Mouse (Mus musculus) MEL (cell line): ENCODE data around the gene Hist1h2br.

Experiments
- CHD2 ChIP-seq: IDR thresholded peaks from 2 replicates; pipeline ENCODE4 v1.6.1; 2011; ENCODE audit warnings: low read length, improper control_type of control experiment
- EP300 ChIP-seq, 2 experiments: IDR thresholded peaks; 2 replicates each; pipeline ENCODE4 v1.6.1; 2011; ENCODE audit warnings: improper control_type of control experiment in 2 of 2, low read length in 2 of 2, low read depth in 1 of 2, mild to moderate bottlenecking in 1 of 2
- GATA1 ChIP-seq: IDR thresholded peaks from 2 replicates; pipeline ENCODE4 v1.6.1; 2011; ENCODE audit warnings: low read depth, low read length, improper control_type of control experiment
- HCFC1 ChIP-seq: IDR thresholded peaks from 2 replicates; pipeline ENCODE4 v1.6.1; 2012; ENCODE audit warnings: low read depth, mild to moderate bottlenecking, inconsistent platforms, low read length, improper control_type of control experiment, moderate library complexity
- POLR2A ChIP-seq, 2 experiments: IDR thresholded peaks; 2 replicates each; pipeline ENCODE4 v1.6.1; 2011 to 2012; ENCODE audit warnings: low read length in 2 of 2, mild to moderate bottlenecking in 2 of 2, control low read depth in 1 of 2, improper control_type of control experiment in 1 of 2, low read depth in 1 of 2, moderate library complexity in 1 of 2; ENCODE audit not compliant: control insufficient read depth in 1 of 2, insufficient read depth in 1 of 2, poor library complexity in 1 of 2
- TBP ChIP-seq: IDR thresholded peaks from 2 replicates; pipeline ENCODE4 v1.8.0; 2011; ENCODE audit warnings: low read depth, low read length, improper control_type of control experiment
- ZC3H11A ChIP-seq: IDR thresholded peaks from 2 replicates; pipeline ENCODE4 v1.6.1; 2012; ENCODE audit warnings: low read depth, mild to moderate bottlenecking, inconsistent platforms, low read length, improper control_type of control experiment

- no peak for TF ChIP-seq POLR2A (IDR thresholded peaks at IDR 0.05; ENCODE audit: control insufficient read depth in 1 of 2, insufficient read depth in 1 of 2, low read depth in 1 of 2, low read length in 2 of 2, poor library complexity in 1 of 2)
- no peak for TF ChIP-seq CHD2
- TF ChIP-seq EP300 (IDR thresholded peaks at IDR 0.05; ENCODE audit: low read depth in 1 of 2, low read length in 2 of 2) = no peak
- no peak for TF ChIP-seq HCFC1
- TF ChIP-seq ZC3H11A = no peak
- TF ChIP-seq TBP = no peak
- TF ChIP-seq GATA1 = no peak
Measured at GRCm38 (mm10) chr13:21852215-21852945, 18.8 kb downstream of the Hist1h2br start.
